Mouse (Mus musculus): ENCODE measurements at regions not wholly inside any gene's neighbourhood (a gene's known extent, or its start where the extent isn't known, plus 50 kb on each side); places are given as distances from the start of the nearest gene placed in this dataset.

DNA sequence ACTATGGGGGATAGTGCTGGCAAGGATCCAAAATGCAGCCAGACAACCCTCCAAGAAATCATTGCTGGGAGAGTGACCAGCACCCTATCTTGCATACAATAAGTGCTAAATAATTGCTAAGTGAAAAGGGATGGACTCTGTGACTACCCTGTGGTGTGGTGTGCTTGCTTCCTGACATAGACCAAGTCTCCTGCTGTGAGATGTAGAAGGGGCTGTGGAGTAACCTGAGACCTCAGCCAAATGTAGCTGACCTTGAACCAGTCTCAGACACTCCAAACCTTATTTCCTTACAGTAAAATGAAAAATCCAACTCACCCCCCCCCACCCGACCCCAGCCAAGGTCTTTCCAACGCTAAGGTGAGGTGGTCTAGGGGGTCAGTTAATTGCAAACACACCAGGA lies 221.2 kb upstream of the 4931429L15Rik start:
- no peak for TF ChIP-seq CTCF (IDR thresholded peaks at IDR 0.05; ENCODE audit: low read depth, low read length)
- TF ChIP-seq POLR2A (IDR thresholded peaks at IDR 0.05; ENCODE audit: borderline replicate concordance, low read depth, low read length), result no peak

Measured in bone marrow macrophage, adult 2 months (primary cell).